9 mouse cellular contexts compared by ENCODE assay signal in the genomic region with DNA sequence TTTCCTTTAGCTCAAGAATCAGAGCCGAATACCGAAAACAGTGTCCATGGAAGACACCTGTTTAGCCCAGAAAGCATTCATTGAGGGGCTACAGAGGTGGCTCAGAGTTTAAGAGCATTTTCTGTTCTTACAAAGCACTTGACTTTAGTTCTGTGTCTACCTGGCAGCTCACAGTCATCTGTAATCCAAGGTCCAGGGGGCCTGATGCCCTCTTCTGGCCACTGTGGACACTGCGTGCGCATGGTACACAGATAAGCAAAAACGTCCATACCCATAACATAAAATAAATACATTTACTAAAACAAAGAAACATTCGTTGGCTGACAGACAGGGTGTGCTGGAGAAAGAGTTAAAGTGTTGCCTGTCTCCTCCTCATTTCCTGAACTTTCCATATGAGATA. TPM values are rescaled to one million over a fixed set of nuclear protein-coding genes. Genes with fewer than 3 reads are reported as not detected.
DNase-seq lines count a peak whose midpoint lies in the region; ATAC-seq lines count a peak whose summit lies in the region.
"Had no signal": no experiment of that assay in that cellular context is flagged by ENCODE, and none has a peak within 500 bp of the region (broad histone marks: within the 10 kb centered on the region; RNA-seq: fewer than 3 reads in every experiment).

No protein-coding gene starts in this region.

- H3K4me2 ChIP-seq in forebrain, embryonic 11.5 days (ENCODE audit: low read depth, low read length, severe bottlenecking), result no peak overlapping the region
- H3K4me2 ChIP-seq in forebrain, embryonic 13.5 days, result no peak overlapping the region
- H3K4me2 ChIP-seq: hindbrain, embryonic 15.5 days had no signal

- no peak overlapping the region for H3K27ac ChIP-seq in forebrain, embryonic 11.5 days (ENCODE audit: low read depth, low read length)
- H3K27ac ChIP-seq in forebrain, embryonic 13.5 days, result no peak overlapping the region
- H3K27ac ChIP-seq: hindbrain, embryonic 15.5 days had no signal

- WGBS in forebrain, embryonic 11.5 days, result 59% methylated on average over 6 of the region's 6 CpGs
- WGBS in forebrain, embryonic 13.5 days, result 59% methylated on average over 6 of the region's 6 CpGs

- no peak overlapping the region for H3K9ac ChIP-seq in forebrain, embryonic 11.5 days (ENCODE audit: low read length)
- H3K9ac ChIP-seq in forebrain, embryonic 13.5 days, result no peak overlapping the region
- H3K9ac ChIP-seq: hindbrain, embryonic 15.5 days had no signal

- H3K27me3 ChIP-seq in forebrain, embryonic 11.5 days (ENCODE audit: control insufficient read depth, insufficient read depth, low read length), result no peaks in the 10 kb centered on the region
- H3K27me3 ChIP-seq in forebrain, embryonic 13.5 days, result no peaks in the 10 kb centered on the region
- H3K27me3 ChIP-seq: hindbrain, embryonic 15.5 days had no signal

- no peaks in the 10 kb centered on the region for H3K9me3 ChIP-seq in forebrain, embryonic 11.5 days (ENCODE audit: control insufficient read depth, low read length)
- no peaks in the 10 kb centered on the region for H3K9me3 ChIP-seq in forebrain, embryonic 13.5 days (replicated peaks)
- H3K9me3 ChIP-seq: hindbrain, embryonic 15.5 days had no signal

- H3K36me3 ChIP-seq in forebrain, embryonic 11.5 days (ENCODE audit: control insufficient read depth, insufficient read depth, low read length), result no peaks in the 10 kb centered on the region
- H3K36me3 ChIP-seq in forebrain, embryonic 13.5 days (ENCODE audit: poor library complexity, severe bottlenecking), result no peaks in the 10 kb centered on the region
- H3K36me3 ChIP-seq: hindbrain, embryonic 15.5 days had no signal

- no peaks in the 10 kb centered on the region for H3K4me1 ChIP-seq in forebrain, embryonic 11.5 days (replicated peaks; ENCODE audit: control insufficient read depth, insufficient read depth, low read length)
- H3K4me1 ChIP-seq in forebrain, embryonic 13.5 days, result no peaks in the 10 kb centered on the region
- H3K4me1 ChIP-seq: hindbrain, embryonic 15.5 days had no signal

- ATAC-seq in forebrain, embryonic 11.5 days (replicated peaks; ENCODE audit: low FRiP score), result no peak
- ATAC-seq in forebrain, embryonic 13.5 days, result no peak

- peak; percentile 68 for DNase-seq in forebrain, embryonic 11.5 days (ENCODE audit: low spot score)
- peak; percentile 54 for DNase-seq in urinary bladder, postnatal 25 days (ENCODE audit: low spot score)
- no peak for DNase-seq in urinary bladder, postnatal 10 days (ENCODE audit: low spot score)
- peak; percentile 40 for DNase-seq in embryo, embryonic 11.5 days (ENCODE audit: low read depth, low spot score)
- peak; percentile 64 for DNase-seq in kidney, postnatal 14 days
- DNase-seq in lung, postnatal 14 days, result peak; percentile 76
- peak; percentile 54 to 76 for DNase-seq in spleen, adult 18-20 months

- no peak overlapping the region for H3K4me3 ChIP-seq in forebrain, embryonic 11.5 days (ENCODE audit: low read depth, low read length)
- no peak overlapping the region for H3K4me3 ChIP-seq in forebrain, embryonic 13.5 days
- H3K4me3 ChIP-seq: hindbrain, embryonic 15.5 days had no signal

RNA-seq across cellular contexts. Expression of gene Gucy2c, which starts 59.6 kb away (rescaled TPM):
- polyA plus RNA-seq in forebrain, embryonic 11.5 days (2014; fragmentation: Nextera tagmentation; extraction: Ambion mirVana), result not detected in 2 replicates
- polyA plus RNA-seq in forebrain, embryonic 13.5 days (2015; fragmentation: Nextera tagmentation; extraction: Ambion mirVana), result 0.13 TPM in 2 replicates
